Mouse (Mus musculus) gastrocnemius, adult 2 months (tissue): Measurements from ENCODE around the gene Bach2. TPM values are rescaled to one million over a fixed set of nuclear protein-coding genes. Genes with fewer than 3 reads are reported as not detected.

Experiments used
- DNase-seq: peaks from one replicate; pipeline ENCODE4 v3.0.0; 2022
- H3K27ac ChIP-seq: fragments of 200-600 bp; 2 replicates; pipeline ENCODE4 v1.8.1; 2022; ENCODE audit warnings: mild to moderate bottlenecking
- H3K4me3 ChIP-seq: fragments of 200-600 bp; 2 replicates; pipeline ENCODE4 v1.8.1; 2022; ENCODE audit warnings: mild to moderate bottlenecking, moderate library complexity
- CTCF ChIP-seq: fragments of 200-600 bp; IDR thresholded peaks from 2 replicates; pipeline ENCODE4 v1.8.1; 2022; ENCODE audit warnings: antibody characterized with exemption, mild to moderate bottlenecking, moderate library complexity
- intact Hi-C: fragments of 180-260 bp; cut with DNase I; formaldehyde crosslinking; loops from one replicate; pipeline ENCODE4 v1.15.1; 2025
- total RNA-seq, 2 experiments: library from RNA; stranded (reverse); gene quantifications; 2 replicates each; pipeline ENCODE4 v1.2.3; 2021

The Bach2 gene
- total RNA-seq, 2 experiments from 2014 or later, result 2.3 to 4.3 TPM

GRCm38 (mm10) chr4:32231258-32232055, 7.1 kb upstream of the Bach2 start:
- intact Hi-C loops, result no loop called here
- no peak overlapping the region for H3K27ac ChIP-seq
- DNase-seq, result no peak
- TF ChIP-seq CTCF, result no peak
- H3K4me3 ChIP-seq, result no peak overlapping the region

- Histone ChIP-seq H3K27ac (no peak overlapping the region), H3K4me3 (no peak overlapping the region)
- intact Hi-C loops, result loop anchor here (5.0 kb wide), 1 partner anchor 151 kb away; no protein-coding TSS in a partner anchor
- TF ChIP-seq CTCF, result no peak
- no peak for DNase-seq
Measured at GRCm38 (mm10) chr4:32235920-32236705, 2.5 kb upstream of the Bach2 start.

- no peak for TF ChIP-seq CTCF
- Histone ChIP-seq H3K4me3 (peak overlapping the region; percentile 97), H3K27ac (peak overlapping the region; percentile 94)
- DNase-seq, result peak; percentile 88
- intact Hi-C loops, result loop anchor here (1.0 to 5.0 kb wide), 2 partner anchors 148 to 299 kb away; no protein-coding TSS in a partner anchor
Measured at GRCm38 (mm10) chr4:32238921-32239748, 531 bp downstream of the Bach2 start.

- H3K27ac ChIP-seq, result peak overlapping the region; percentile 94
- peak; percentile 85 for DNase-seq
- intact Hi-C loops, result loop anchor here (1.0 to 5.0 kb wide), 2 partner anchors 148 to 299 kb away; no protein-coding TSS in a partner anchor
- peak overlapping the region; percentile 97 for H3K4me3 ChIP-seq
- peak; percentile 66 for TF ChIP-seq CTCF
Measured at GRCm38 (mm10) chr4:32239749-32240131, 1.1 kb downstream of the Bach2 start.

- Histone ChIP-seq H3K27ac (no peak overlapping the region), H3K4me3 (peak overlapping the region; percentile 97)
- no peak for DNase-seq
- TF ChIP-seq CTCF, result no peak
- intact Hi-C loops, result no loop called here
Measured at GRCm38 (mm10) chr4:32240457-32241030, 1.9 kb downstream of the Bach2 start.

- no peak for DNase-seq
- Histone ChIP-seq H3K4me3 (no peak overlapping the region), H3K27ac (no peak overlapping the region)
- intact Hi-C loops, result no loop called here
- TF ChIP-seq CTCF, result no peak
Measured at GRCm38 (mm10) chr4:32241351-32241980, 2.9 kb downstream of the Bach2 start.

- intact Hi-C loops, result no loop called here
- H3K27ac ChIP-seq, result no peak overlapping the region
- no peak for TF ChIP-seq CTCF
- no peak overlapping the region for H3K4me3 ChIP-seq
- no peak for DNase-seq
Measured at GRCm38 (mm10) chr4:32242122-32242615, 3.6 kb downstream of the Bach2 start.

GRCm38 (mm10) chr4:32243458-32243857, 4.9 kb downstream of the Bach2 start:
- H3K27ac ChIP-seq, result no peak overlapping the region
- H3K4me3 ChIP-seq, result no peak overlapping the region
- TF ChIP-seq CTCF, result no peak
- DNase-seq, result no peak
- intact Hi-C loops, result no loop called here

GRCm38 (mm10) chr4:32244092-32244745, 5.6 kb downstream of the Bach2 start:
- no peak for DNase-seq
- TF ChIP-seq CTCF, result no peak
- Histone ChIP-seq H3K4me3 (no peak overlapping the region), H3K27ac (no peak overlapping the region)
- intact Hi-C loops, result no loop called here

- no peak overlapping the region for H3K27ac ChIP-seq
- intact Hi-C loops, result loop anchor here (5.0 kb wide), 1 partner anchor 188 kb away; no protein-coding TSS in a partner anchor
Measured at GRCm38 (mm10) chr4:32245586-32245985, 7.0 kb downstream of the Bach2 start.

GRCm38 (mm10) chr4:32246020-32246419, 7.4 kb downstream of the Bach2 start:
- DNase-seq, result no peak
- TF ChIP-seq CTCF, result no peak
- Histone ChIP-seq H3K27ac (no peak overlapping the region), H3K4me3 (no peak overlapping the region)
- intact Hi-C loops, result loop anchor here (5.0 kb wide), 1 partner anchor 189 kb away; no protein-coding TSS in a partner anchor

More at GRCm38 (mm10) chr4:32245586-32245985, 7.0 kb downstream of the Bach2 start:
- no peak for DNase-seq
- TF ChIP-seq CTCF, result no peak
- H3K4me3 ChIP-seq, result no peak overlapping the region
